Mouse (Mus musculus) stomach, embryonic 16.5 days (tissue): ENCODE results near the gene Gapt. TPM values are rescaled to one million over a fixed set of nuclear protein-coding genes. Genes with fewer than 3 reads are reported as not detected.

Experiments used
- polyA plus RNA-seq: library from polyadenylated mRNA; unstranded; fragments of >200 nt; fragmentation: Nextera tagmentation; extraction: Ambion mirVana; gene quantifications from 2 replicates; pipeline ENCODE4 v1.2.1, GENCODE M21; 2015

Gapt gene
- polyA plus RNA-seq, 1 experiment from 2014 or later = 0.98 TPM

Other genes starting within 250 kb of the Gapt start
- 3.4 and 4.5 TPM in 2 replicates for gene Rab3c, start 76.2 kb downstream of the Gapt start, polyA plus RNA-seq
- gene Plk2, start 37.8 kb upstream of the Gapt start, polyA plus RNA-seq = 115 and 120 TPM in 2 replicates